ENCODE assay signal across 20 mouse cellular contexts in the genomic region with DNA sequence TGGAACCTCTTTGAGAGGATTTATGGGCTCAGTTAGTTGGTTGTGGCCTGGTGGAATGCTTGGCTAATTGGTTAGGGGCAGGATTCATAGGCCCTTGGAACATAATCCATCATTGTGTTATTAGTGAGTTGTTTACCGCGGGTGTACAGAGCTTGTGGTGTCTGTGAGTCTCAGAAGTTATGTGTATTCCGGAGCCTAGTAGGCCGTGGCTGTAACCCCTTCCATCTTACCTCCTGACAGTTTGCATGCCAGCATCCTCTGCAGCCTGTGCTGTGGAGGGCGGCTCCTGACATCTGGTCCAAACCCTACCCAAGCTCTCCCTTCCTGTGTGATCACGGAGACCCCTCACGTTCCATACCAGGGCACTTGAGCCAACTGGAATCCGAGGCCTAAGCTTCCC. TPM values are rescaled to one million over a fixed set of nuclear protein-coding genes. Genes with fewer than 3 reads are reported as not detected.
DNase-seq lines count a peak whose midpoint lies in the region; ATAC-seq lines count a peak whose summit lies in the region.
"Had no signal": no experiment of that assay in that cellular context is flagged by ENCODE, and none has a peak within 500 bp of the region (broad histone marks: within the 10 kb centered on the region; RNA-seq: fewer than 3 reads in every experiment).

No protein-coding gene starts in this region.

- DNase-seq in forebrain, embryonic 11.5 days (ENCODE audit: low spot score) = peak; percentile 46
- no peak for DNase-seq in midbrain, embryonic 10.5 days (ENCODE audit: low spot score)
- no peak for DNase-seq in midbrain, embryonic 11.5 days (ENCODE audit: low spot score, missing footprints)
- no peak for DNase-seq in urinary bladder, postnatal 36 days (ENCODE audit: low spot score in 2 of 2)
- no peak for DNase-seq in thymus, postnatal 0 days (ENCODE audit: low spot score)
- DNase-seq: adrenal gland, postnatal 14 days; B cell, adult 2 months; cerebellum, postnatal 36 days; gastrocnemius, postnatal 10 days; heart, postnatal 10 days; layer of hippocampus, postnatal 36 days; left cerebral cortex, postnatal 4 days; lung, adult 2 months; lung, postnatal 4 days; thymus, adult 18-20 months had no signal

- no peak for ATAC-seq in forebrain, embryonic 11.5 days (replicated peaks; ENCODE audit: low FRiP score)
- no peak for ATAC-seq in forebrain, embryonic 12.5 days (ENCODE audit: low FRiP score)
- no peak for ATAC-seq in midbrain, embryonic 11.5 days (ENCODE audit: low FRiP score)
- ATAC-seq in midbrain, embryonic 13.5 days = no peak

- H3K9me3 ChIP-seq in forebrain, embryonic 11.5 days (ENCODE audit: control insufficient read depth, low read length) = no peaks in the 10 kb centered on the region
- H3K9me3 ChIP-seq in forebrain, embryonic 12.5 days = no peaks in the 10 kb centered on the region
- no peaks in the 10 kb centered on the region for H3K9me3 ChIP-seq in midbrain, embryonic 10.5 days (replicated peaks)
- no peaks in the 10 kb centered on the region for H3K9me3 ChIP-seq in midbrain, embryonic 11.5 days (ENCODE audit: control insufficient read depth, low read length)
- no peaks in the 10 kb centered on the region for H3K9me3 ChIP-seq in midbrain, embryonic 13.5 days
- H3K9me3 ChIP-seq: embryonic facial prominence, embryonic 10.5 days; kidney, embryonic 15.5 days had no signal

- no peak overlapping the region for H3K4me2 ChIP-seq in forebrain, embryonic 11.5 days (ENCODE audit: low read depth, low read length, severe bottlenecking)
- H3K4me2 ChIP-seq in forebrain, embryonic 12.5 days = no peak overlapping the region
- no peak overlapping the region for H3K4me2 ChIP-seq in midbrain, embryonic 11.5 days
- peak overlapping the region; percentile 92 for H3K4me2 ChIP-seq in midbrain, embryonic 13.5 days (replicated peaks)
- H3K4me2 ChIP-seq: kidney, embryonic 15.5 days had no signal

- H3K9ac ChIP-seq in forebrain, embryonic 11.5 days (ENCODE audit: low read length) = no peak overlapping the region
- H3K9ac ChIP-seq in forebrain, embryonic 12.5 days = no peak overlapping the region
- H3K9ac ChIP-seq in midbrain, embryonic 11.5 days (ENCODE audit: low read length) = no peak overlapping the region
- H3K9ac ChIP-seq in midbrain, embryonic 13.5 days (replicated peaks) = peak overlapping the region; percentile 96; the same call in 1 of the 2 replicates
- H3K9ac ChIP-seq: kidney, embryonic 15.5 days had no signal

- H3K27me3 ChIP-seq in forebrain, embryonic 11.5 days (ENCODE audit: control insufficient read depth, insufficient read depth, low read length) = peaks cover 6% of the 10 kb centered on the region
- H3K27me3 ChIP-seq in forebrain, embryonic 12.5 days = peaks cover 20% of the 10 kb centered on the region
- H3K27me3 ChIP-seq in midbrain, embryonic 10.5 days (ENCODE audit: low read depth, poor library complexity, severe bottlenecking) = peaks cover 56% of the 10 kb centered on the region
- H3K27me3 ChIP-seq in midbrain, embryonic 11.5 days (ENCODE audit: control insufficient read depth, insufficient read depth, low read length) = peaks cover 4% of the 10 kb centered on the region; the same call in 1 of the 2 replicates
- 0 out of 2 replicates have a peak, but pooled peaks cover 3% of the 10 kb centered on the region for H3K27me3 ChIP-seq in midbrain, embryonic 13.5 days

- no peak overlapping the region for H3K4me3 ChIP-seq in forebrain, embryonic 11.5 days (ENCODE audit: low read depth, low read length)
- H3K4me3 ChIP-seq in forebrain, embryonic 12.5 days (replicated peaks) = no peak overlapping the region
- H3K4me3 ChIP-seq in midbrain, embryonic 10.5 days = 0 out of 2 replicates have a peak overlapping the region, but pooled peaks have one; percentile 67
- H3K4me3 ChIP-seq in midbrain, embryonic 11.5 days (ENCODE audit: low read depth, low read length) = no peak overlapping the region
- no peak overlapping the region for H3K4me3 ChIP-seq in midbrain, embryonic 13.5 days (replicated peaks)
- H3K4me3 ChIP-seq: erythroblast, embryonic 14.5 days; kidney, embryonic 15.5 days had no signal

- H3K4me1 ChIP-seq in forebrain, embryonic 11.5 days (replicated peaks; ENCODE audit: control insufficient read depth, insufficient read depth, low read length) = peaks cover 11% of the 10 kb centered on the region
- H3K4me1 ChIP-seq in forebrain, embryonic 12.5 days = peaks cover 67% of the 10 kb centered on the region
- peaks cover 83% of the 10 kb centered on the region for H3K4me1 ChIP-seq in midbrain, embryonic 10.5 days
- peaks cover 29% of the 10 kb centered on the region for H3K4me1 ChIP-seq in midbrain, embryonic 11.5 days (ENCODE audit: control insufficient read depth, insufficient read depth, low read length)
- H3K4me1 ChIP-seq in midbrain, embryonic 13.5 days (replicated peaks) = peaks cover 80% of the 10 kb centered on the region

- WGBS in forebrain, embryonic 11.5 days = 82% methylated on average over 8 of the region's 8 CpGs
- 86% methylated on average over 8 of the region's 8 CpGs for WGBS in forebrain, embryonic 12.5 days
- WGBS in midbrain, embryonic 10.5 days = 79% methylated on average over 8 of the region's 8 CpGs
- WGBS in midbrain, embryonic 11.5 days = 83% methylated on average over 8 of the region's 8 CpGs
- 80% methylated on average over 8 of the region's 8 CpGs for WGBS in midbrain, embryonic 13.5 days

- H3K27ac ChIP-seq in forebrain, embryonic 11.5 days (ENCODE audit: low read depth, low read length) = no peak overlapping the region
- H3K27ac ChIP-seq in forebrain, embryonic 12.5 days = no peak overlapping the region
- no peak overlapping the region for H3K27ac ChIP-seq in midbrain, embryonic 10.5 days (replicated peaks)
- no peak overlapping the region for H3K27ac ChIP-seq in midbrain, embryonic 11.5 days (ENCODE audit: low read depth, low read length)
- no peak overlapping the region for H3K27ac ChIP-seq in midbrain, embryonic 13.5 days
- H3K27ac ChIP-seq: embryonic facial prominence, embryonic 10.5 days; kidney, embryonic 15.5 days had no signal

- H3K36me3 ChIP-seq in forebrain, embryonic 11.5 days (ENCODE audit: control insufficient read depth, insufficient read depth, low read length) = no peaks in the 10 kb centered on the region
- no peaks in the 10 kb centered on the region for H3K36me3 ChIP-seq in forebrain, embryonic 12.5 days (replicated peaks)
- peaks cover 5% of the 10 kb centered on the region; the same call in 1 of the 2 replicates for H3K36me3 ChIP-seq in midbrain, embryonic 10.5 days
- H3K36me3 ChIP-seq in midbrain, embryonic 11.5 days (ENCODE audit: control insufficient read depth, insufficient read depth, low read length) = no peaks in the 10 kb centered on the region
- 0 out of 2 replicates have a peak, but pooled peaks cover 14% of the 10 kb centered on the region for H3K36me3 ChIP-seq in midbrain, embryonic 13.5 days
- H3K36me3 ChIP-seq: embryonic facial prominence, embryonic 10.5 days; kidney, embryonic 15.5 days had no signal

RNA-seq across cellular contexts. Expression of gene Rab6b, which starts 2.7 kb away (rescaled TPM):
- polyA plus RNA-seq in forebrain, embryonic 11.5 days (2014; fragmentation: Nextera tagmentation; extraction: Ambion mirVana) = 12.5 and 13.6 TPM in 2 replicates
- 35.8 and 41.8 TPM in 2 replicates for polyA plus RNA-seq in forebrain, embryonic 12.5 days (2016; fragmentation: Nextera tagmentation; extraction: Ambion mirVana)
- 12.3 and 19.9 TPM in 2 replicates for polyA plus RNA-seq in midbrain, embryonic 10.5 days (2016; fragmentation: Nextera tagmentation; extraction: Ambion mirVana)
- 16.5 and 16.7 TPM in 2 replicates for polyA plus RNA-seq in midbrain, embryonic 11.5 days (2014; fragmentation: Nextera tagmentation; extraction: Ambion mirVana)
- 58.9 and 64.2 TPM in 2 replicates for polyA plus RNA-seq in midbrain, embryonic 13.5 days (2015; fragmentation: Nextera tagmentation; extraction: Ambion mirVana)
- 4.3 and 5.3 TPM in 2 replicates for polyA plus RNA-seq in thymus, postnatal 0 days (2015; fragmentation: Nextera tagmentation; extraction: Ambion mirVana)
- polyA plus RNA-seq: erythroblast, embryonic 14.5 days had no signal
